Mouse (Mus musculus): Measurements from ENCODE around the gene Tox4. TPM values are rescaled to one million over a fixed set of nuclear protein-coding genes. Genes with fewer than 3 reads are reported as not detected.

Tox4 gene
- polyA plus RNA-seq, 1 experiment from 2014 or later, result 16.4 TPM

DNA sequence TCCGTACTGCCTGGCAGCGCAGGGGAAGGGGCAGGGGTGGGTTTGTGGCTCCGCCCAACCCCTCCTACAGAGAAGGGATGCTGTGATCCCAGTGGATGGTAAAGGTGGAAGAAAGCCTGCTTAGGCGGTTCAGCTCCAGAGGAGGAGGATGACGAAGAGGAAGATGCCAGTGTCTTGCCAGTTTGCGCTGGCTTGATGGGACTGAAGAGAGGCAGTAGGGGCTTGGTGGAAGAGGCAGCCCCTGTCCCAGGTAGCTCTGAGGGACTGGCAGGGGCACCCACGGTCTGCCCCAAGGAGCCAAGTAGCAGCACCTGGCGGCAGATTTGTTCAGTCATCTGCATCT, 35.8 kb downstream of the Tox4 start:
- Histone ChIP-seq H3K4me1 (replicated peaks) (peaks cover 16% of the 10 kb centered on the region), H3K4me2 (peak overlapping the region; percentile 76; the same call in 1 of the 2 replicates), H3K27ac (replicated peaks) (no peak overlapping the region), H3K36me3 (replicated peaks) (no peaks in the 10 kb centered on the region), H3K9me3 (replicated peaks) (no peaks in the 10 kb centered on the region), H3K27me3 (peaks cover 56% of the 10 kb centered on the region), H3K4me3 (replicated peaks) (no peak overlapping the region; the same call in 1 of the 2 replicates), H3K9ac (no peak overlapping the region)
- ATAC-seq (ENCODE audit: insufficient read depth), result no peak
- WGBS (ENCODE audit: insufficient replicate concordance), result 55% methylated on average over 8 of the region's 8 CpGs

DNA sequence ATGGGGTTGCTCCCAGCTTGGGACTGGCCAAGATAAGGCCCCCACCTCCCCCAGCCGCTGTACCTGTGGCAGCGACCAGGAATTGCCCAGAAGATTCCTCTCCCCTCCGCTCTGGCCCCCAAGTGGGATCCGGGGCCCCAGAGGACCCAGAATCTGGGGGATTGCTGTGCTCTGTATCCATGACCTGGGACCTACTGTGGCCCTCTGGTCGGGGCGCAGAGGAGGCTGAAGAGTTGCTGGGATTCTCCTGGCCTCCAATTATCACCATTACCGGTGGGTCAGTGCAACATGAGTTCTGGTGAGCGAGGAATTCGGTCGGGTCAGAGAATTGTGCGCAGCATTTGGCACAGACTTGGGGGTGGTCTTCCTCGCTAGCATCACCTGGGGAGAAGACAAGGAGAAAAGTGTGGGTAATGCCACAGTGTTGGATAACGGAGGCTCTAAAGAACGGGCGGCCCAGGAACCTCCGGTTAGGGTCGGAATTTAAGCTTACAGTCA, 36.4 kb downstream of the Tox4 start:
- peak overlapping the region; percentile 60 for H3K4me3 ChIP-seq (replicated peaks)
- peaks cover 56% of the 10 kb centered on the region for H3K27me3 ChIP-seq
- no peak for ATAC-seq (ENCODE audit: insufficient read depth)
- H3K27ac ChIP-seq (replicated peaks), result no peak overlapping the region
- H3K4me1 ChIP-seq (replicated peaks), result peaks cover 16% of the 10 kb centered on the region
- H3K9me3 ChIP-seq (replicated peaks), result no peaks in the 10 kb centered on the region
- H3K36me3 ChIP-seq (replicated peaks), result no peaks in the 10 kb centered on the region
- H3K4me2 ChIP-seq, result peak overlapping the region; percentile 76
- H3K9ac ChIP-seq, result peak overlapping the region; percentile 42; the same call in 1 of the 2 replicates
- WGBS (ENCODE audit: insufficient replicate concordance), result 14% methylated on average over 17 of the region's 17 CpGs

DNA sequence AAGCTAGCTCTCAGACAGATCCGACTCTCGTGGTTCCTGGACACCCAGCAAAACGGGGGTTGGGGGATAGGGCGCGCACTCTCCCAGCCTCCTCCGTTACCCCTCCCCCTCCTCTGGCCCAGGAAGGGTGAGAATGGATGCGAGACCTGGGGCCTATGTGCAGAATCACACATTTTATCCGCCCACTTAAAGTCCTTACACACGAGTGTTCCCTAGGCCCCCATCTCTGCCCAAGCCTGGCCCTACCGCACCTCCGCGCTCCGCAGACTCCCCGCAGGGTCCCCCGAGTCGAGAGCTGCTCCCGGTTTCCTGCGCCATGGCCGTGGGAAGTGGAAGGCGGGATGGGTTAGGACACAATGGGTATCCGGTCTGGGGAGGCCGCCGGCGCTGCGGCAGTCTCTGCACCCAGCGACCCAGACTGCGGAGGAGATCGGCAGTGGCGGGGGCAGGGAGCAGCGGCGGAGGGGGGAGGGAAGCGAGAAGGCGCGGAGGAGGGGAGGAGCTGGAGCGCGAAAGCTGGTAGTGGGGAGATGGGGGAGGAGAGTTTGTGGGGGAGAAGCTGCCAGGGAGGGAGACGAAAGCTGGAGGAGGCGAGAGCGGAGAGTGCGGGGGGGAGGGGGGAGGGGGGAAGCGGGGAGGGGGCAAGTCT, 37.0 kb downstream of the Tox4 start:
- under 1% methylated on average over 39 of the region's 41 CpGs for WGBS (ENCODE audit: insufficient replicate concordance)
- Histone ChIP-seq H3K36me3 (replicated peaks) (no peaks in the 10 kb centered on the region), H3K9ac (peak overlapping the region; percentile 42), H3K27me3 (peaks cover 56% of the 10 kb centered on the region), H3K4me3 (replicated peaks) (peak overlapping the region; percentile 60), H3K27ac (replicated peaks) (no peak overlapping the region), H3K4me2 (peak overlapping the region; percentile 76), H3K9me3 (replicated peaks) (no peaks in the 10 kb centered on the region), H3K4me1 (replicated peaks) (peaks cover 16% of the 10 kb centered on the region)
- peak; percentile 71 for ATAC-seq (ENCODE audit: insufficient read depth)

DNA sequence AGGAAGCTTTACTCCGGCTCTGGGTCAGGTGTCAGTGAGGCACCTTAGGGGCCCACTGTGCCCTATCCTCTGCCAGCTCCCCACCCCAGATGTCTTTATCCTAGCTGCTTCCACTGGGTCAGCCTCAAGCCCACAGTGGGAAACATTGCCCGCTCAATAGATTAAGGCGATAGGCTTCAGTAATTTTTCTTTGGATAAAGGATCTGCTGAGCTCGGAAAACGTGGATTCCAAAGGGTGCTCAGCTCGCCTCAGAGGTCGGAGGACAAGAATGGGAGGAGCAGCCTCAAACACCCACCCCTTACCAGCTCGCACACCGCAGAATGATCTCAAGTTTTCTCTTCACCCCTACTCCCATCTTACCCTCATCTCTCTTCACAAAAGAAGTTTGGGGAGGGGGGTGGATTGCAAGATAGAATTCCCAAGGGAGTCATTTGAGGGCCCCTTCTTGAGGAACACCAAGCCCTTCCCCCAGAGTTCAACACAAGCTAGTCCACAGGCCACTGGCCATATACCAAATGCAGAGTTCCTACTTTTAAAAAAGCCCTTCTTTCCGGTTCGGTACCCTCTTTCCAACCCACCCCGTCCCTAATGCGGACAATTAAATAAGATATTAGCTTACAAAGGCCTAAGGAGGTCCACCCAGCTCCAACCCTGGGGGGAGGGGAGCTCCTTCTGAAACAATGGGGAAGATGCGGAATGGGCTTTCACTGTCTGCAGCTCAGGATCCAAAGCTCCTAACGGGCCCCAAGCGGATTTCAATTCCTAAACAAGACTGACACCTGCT, 37.7 kb downstream of the Tox4 start:
- Histone ChIP-seq H3K27me3 (peaks cover 56% of the 10 kb centered on the region), H3K36me3 (replicated peaks) (no peaks in the 10 kb centered on the region), H3K4me2 (peak overlapping the region; percentile 76), H3K27ac (replicated peaks) (no peak overlapping the region), H3K4me1 (replicated peaks) (peaks cover 16% of the 10 kb centered on the region), H3K9me3 (replicated peaks) (no peaks in the 10 kb centered on the region), H3K9ac (no peak overlapping the region), H3K4me3 (replicated peaks) (peak overlapping the region; percentile 60)
- ATAC-seq (ENCODE audit: insufficient read depth), result 0 out of 2 replicates have a peak, but pooled peaks have one; percentile 36
- WGBS (ENCODE audit: insufficient replicate concordance), result 15% methylated on average over 16 of the region's 16 CpGs

DNA sequence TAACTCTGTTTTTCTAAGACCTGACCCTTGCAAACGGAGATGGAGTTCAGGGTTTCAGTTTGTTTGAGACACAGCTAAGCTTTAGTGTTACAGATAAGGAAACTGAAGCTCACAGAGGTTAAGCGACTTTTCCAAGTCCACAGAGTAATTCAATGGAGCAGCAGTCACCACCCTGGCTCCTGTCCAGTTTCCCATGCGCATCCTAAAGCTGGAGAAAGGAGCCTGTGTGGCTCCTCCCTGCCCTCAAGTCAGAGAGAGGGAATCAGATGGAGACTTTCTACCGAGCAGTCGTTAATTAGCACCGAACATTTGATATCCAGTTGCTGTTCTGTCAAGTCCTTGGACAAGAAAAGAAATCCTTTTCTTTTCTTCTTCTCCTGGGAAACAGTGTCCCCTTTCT, 40.4 kb downstream of the Tox4 start:
- peaks cover 16% of the 10 kb centered on the region for H3K4me1 ChIP-seq (replicated peaks)
- H3K36me3 ChIP-seq (replicated peaks), result no peaks in the 10 kb centered on the region
- no peak overlapping the region for H3K4me3 ChIP-seq (replicated peaks)
- peaks cover 54% of the 10 kb centered on the region for H3K27me3 ChIP-seq
- no peak overlapping the region for H3K27ac ChIP-seq (replicated peaks)
- H3K9me3 ChIP-seq (replicated peaks), result no peaks in the 10 kb centered on the region
- no peak overlapping the region for H3K9ac ChIP-seq
- no peak overlapping the region for H3K4me2 ChIP-seq
- WGBS (ENCODE audit: insufficient replicate concordance), result 58% methylated on average over 6 of the region's 6 CpGs
- ATAC-seq (ENCODE audit: insufficient read depth), result no peak

DNA sequence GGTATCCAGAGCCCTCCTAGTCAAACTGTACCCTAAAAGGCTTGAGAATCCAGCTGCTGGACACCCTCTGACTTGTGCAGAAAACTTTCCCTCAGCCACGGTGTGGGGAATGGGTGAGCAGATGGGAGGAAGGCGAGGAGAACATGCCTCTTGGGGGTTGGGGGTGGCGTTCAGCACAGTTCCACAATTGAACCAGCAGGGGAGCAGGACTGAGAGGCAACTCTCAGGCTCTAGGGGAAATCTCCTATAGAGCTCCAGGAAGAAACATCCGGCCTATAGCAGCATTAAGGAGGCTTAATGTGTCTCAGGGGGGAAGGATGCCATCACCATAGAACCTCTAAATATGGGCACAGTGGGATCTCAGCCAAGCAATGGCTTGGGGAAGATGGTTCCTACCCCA, 46.9 kb downstream of the Tox4 start:
- peaks cover 74% of the 10 kb centered on the region for H3K27me3 ChIP-seq
- H3K4me2 ChIP-seq, result no peak overlapping the region
- H3K4me1 ChIP-seq (replicated peaks), result no peaks in the 10 kb centered on the region
- no peaks in the 10 kb centered on the region for H3K36me3 ChIP-seq (replicated peaks)
- H3K9me3 ChIP-seq (replicated peaks), result no peaks in the 10 kb centered on the region
- no peak overlapping the region for H3K4me3 ChIP-seq (replicated peaks)
- H3K9ac ChIP-seq, result no peak overlapping the region
- no peak overlapping the region for H3K27ac ChIP-seq (replicated peaks)
- ATAC-seq (ENCODE audit: insufficient read depth), result no peak
- 7% methylated on average over 4 of the region's 4 CpGs for WGBS (ENCODE audit: insufficient replicate concordance)

DNA sequence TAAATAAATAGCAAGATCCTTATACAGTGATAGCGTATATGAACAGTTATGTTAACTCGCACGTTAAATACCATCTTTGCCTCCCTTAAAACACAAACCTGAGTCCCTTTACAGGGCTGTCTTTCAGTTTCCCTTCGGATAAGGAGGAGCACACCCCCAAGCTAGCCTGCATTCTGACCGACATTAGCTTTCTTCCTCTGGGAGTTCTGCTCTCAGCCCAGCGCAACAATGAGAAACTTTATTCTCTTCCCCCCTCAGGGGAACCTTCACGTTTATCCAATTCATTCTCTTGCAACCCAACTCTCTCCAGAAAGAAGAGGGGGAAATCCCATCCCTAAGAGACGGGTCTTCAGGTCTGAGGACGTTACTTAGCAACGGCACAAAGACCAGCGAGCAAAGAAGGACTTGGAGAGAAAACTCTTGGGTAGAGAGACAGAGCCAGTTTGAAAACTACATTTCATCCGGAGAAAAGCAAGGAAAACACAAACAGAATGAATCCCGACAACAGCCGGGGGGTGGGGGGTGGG, 48.5 kb downstream of the Tox4 start:
- peak overlapping the region; percentile 42; the same call in 1 of the 2 replicates for H3K4me2 ChIP-seq
- no peak for ATAC-seq (ENCODE audit: insufficient read depth)
- no peak overlapping the region for H3K9ac ChIP-seq
- H3K27me3 ChIP-seq, result peaks cover 86% of the 10 kb centered on the region
- no peaks in the 10 kb centered on the region for H3K36me3 ChIP-seq (replicated peaks)
- 5% methylated on average over 14 of the region's 14 CpGs for WGBS (ENCODE audit: insufficient replicate concordance)
- peak overlapping the region; percentile 5; the same call in 1 of the 2 replicates for H3K4me3 ChIP-seq (replicated peaks)
- no peaks in the 10 kb centered on the region for H3K4me1 ChIP-seq (replicated peaks)
- no peak overlapping the region for H3K27ac ChIP-seq (replicated peaks)
- no peaks in the 10 kb centered on the region for H3K9me3 ChIP-seq (replicated peaks)

DNA sequence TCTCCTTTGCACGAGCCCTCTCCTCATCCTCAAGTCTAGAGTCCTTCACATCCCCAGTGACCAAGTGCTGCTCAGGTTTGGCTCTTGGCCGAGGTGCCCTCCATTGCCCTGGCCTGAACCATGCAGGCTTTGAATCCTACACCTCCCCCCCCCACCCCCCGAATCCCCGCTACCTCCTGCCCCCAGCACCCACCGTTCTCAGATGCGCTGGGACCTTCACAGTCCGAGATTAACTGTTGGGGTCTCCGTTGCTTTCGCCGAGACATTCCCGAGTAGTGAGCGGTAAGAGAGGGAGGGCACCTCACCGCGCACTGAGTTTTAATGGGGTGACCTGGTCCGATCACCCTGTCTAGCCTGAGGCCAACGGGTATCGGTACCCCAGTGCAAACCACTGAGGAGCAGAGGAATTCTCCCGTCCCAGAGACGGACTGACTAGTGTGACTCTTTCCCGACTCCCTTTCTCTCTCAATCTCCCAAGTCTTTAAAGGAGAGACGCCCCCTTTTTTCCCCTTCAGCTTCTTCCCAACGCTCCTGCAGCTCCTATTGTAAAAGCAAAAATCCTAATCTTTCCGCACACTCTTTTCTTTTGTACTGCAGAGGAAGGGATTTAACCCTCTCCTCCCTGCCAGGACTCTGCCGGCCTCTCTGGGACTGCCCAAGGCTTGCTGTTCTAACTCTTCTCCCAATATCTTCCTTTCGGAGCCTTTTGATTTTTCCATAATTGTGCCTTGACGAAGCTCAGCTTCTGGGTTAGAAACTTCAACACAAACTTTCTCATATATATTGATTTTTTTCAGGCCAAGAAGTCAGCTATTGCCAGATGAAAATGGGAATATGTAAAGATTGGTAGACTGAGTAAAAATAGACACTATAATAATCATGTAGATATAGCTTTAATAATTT, 49.2 kb downstream of the Tox4 start, which contains the start of gene Sall2:
Gene Sall2, minus strand, starts transcription at position 853 of the 903 bp plus-strand sequence.
- no peaks in the 10 kb centered on the region for H3K4me1 ChIP-seq (replicated peaks)
- peak within 1 kb of the TSS; percentile 42 for H3K4me2 ChIP-seq
- H3K9ac ChIP-seq, result no peak within 1 kb of the TSS
- no peaks in the 10 kb centered on the region for H3K36me3 ChIP-seq (replicated peaks)
- peak within 1 kb of the TSS; percentile 5; the same call in 1 of the 2 replicates for H3K4me3 ChIP-seq (replicated peaks)
- ATAC-seq (ENCODE audit: insufficient read depth), result no peak
- 2% methylated on average over 26 of the region's 26 CpGs for WGBS (ENCODE audit: insufficient replicate concordance)
- no peaks in the 10 kb centered on the region for H3K9me3 ChIP-seq (replicated peaks)
- H3K27me3 ChIP-seq, result peaks cover 87% of the 10 kb centered on the region
- no peak within 1 kb of the TSS for H3K27ac ChIP-seq (replicated peaks)

DNA sequence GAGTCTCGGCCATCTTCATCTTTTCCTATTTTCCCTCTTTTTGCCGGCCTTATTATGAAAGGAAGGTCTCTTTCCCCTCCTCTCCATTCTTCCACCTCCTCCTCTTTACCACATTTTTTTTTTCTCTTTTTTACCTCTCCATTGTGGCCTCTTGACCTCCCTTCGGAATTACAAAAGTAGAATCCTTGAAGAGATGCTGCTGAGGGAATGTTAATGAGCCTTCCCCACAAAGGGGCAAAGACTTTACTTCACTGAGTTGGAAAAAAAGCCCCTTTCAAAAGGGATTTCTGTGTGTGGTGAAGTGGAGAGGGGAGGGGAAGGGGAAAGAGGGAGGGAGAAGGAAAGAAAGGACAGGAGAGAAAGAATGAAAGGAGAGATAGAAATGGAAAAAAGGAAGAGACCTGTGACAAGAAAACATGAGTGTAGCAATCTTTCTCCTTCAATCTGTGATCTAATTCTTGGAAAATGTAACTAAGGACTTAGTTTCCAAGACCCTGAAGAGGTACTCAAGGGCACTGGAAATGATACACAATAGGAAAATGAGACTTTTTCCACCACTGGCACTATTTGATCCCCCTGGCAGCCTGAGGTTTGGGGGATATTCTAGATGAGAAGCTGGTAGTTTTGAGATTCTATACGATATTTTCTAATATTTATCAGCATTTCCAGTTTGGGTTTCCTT, 52.3 kb downstream of the Tox4 start:
- Histone ChIP-seq H3K27me3 (peaks cover 65% of the 10 kb centered on the region), H3K4me3 (replicated peaks) (no peak overlapping the region), H3K27ac (replicated peaks) (no peak overlapping the region), H3K4me2 (no peak overlapping the region), H3K9ac (no peak overlapping the region), H3K9me3 (replicated peaks) (no peaks in the 10 kb centered on the region), H3K4me1 (replicated peaks) (no peaks in the 10 kb centered on the region), H3K36me3 (replicated peaks) (no peaks in the 10 kb centered on the region)
- 20% methylated on average over 4 of the region's 4 CpGs for WGBS (ENCODE audit: insufficient replicate concordance)
- no peak for ATAC-seq (ENCODE audit: insufficient read depth)

DNA sequence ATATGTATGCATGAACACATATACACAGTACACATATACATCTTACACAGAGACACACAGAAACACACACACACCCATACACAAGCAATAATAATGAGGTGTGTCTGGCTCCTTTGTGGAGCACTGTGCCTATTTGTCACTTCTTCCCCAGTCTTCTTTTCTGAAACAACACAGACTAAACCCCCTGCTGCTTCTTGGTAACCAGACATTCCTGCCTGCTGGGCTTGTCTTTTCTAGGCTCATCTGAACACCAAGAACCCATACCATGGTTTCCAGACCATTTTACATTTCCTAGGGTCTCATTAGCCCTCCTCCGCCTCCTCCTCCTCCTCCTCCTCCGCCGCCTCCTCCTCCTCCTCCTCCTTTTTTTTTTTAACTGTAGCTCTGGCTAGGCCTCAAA, 53.2 kb downstream of the Tox4 start:
- H3K27me3 ChIP-seq, result peaks cover 56% of the 10 kb centered on the region
- no peak overlapping the region for H3K9ac ChIP-seq
- H3K36me3 ChIP-seq (replicated peaks), result no peaks in the 10 kb centered on the region
- no peaks in the 10 kb centered on the region for H3K4me1 ChIP-seq (replicated peaks)
- no peak overlapping the region for H3K4me2 ChIP-seq
- H3K27ac ChIP-seq (replicated peaks), result no peak overlapping the region
- WGBS (ENCODE audit: insufficient replicate concordance), result 82% methylated on average over 1 of the region's 3 CpGs
- H3K4me3 ChIP-seq (replicated peaks), result no peak overlapping the region
- ATAC-seq (ENCODE audit: insufficient read depth), result no peak
- H3K9me3 ChIP-seq (replicated peaks), result no peaks in the 10 kb centered on the region

Measured in liver, embryonic 15.5 days (tissue).